ENCODE assay signal across 18 mouse cellular contexts in the genomic region with DNA sequence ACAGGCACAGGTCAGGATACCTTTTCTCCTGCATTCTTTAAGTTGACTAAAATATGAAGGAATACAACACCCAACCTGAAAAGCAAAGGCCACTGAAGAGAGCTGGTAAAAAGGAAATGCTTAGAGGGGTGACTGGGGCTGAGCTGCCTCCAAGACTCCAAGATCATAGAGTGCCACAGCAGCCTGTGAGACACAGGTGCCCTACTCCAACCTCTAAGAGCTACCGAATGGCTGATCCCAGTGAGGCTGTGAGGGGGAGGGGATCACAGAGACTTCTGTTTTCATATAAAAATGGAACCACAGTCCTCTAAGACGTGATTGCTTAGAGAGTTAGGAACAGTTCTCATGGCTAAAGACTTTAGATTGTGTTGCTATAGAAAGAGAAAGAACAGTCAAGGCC.
"Had no signal": no experiment of that assay in that cellular context is flagged by ENCODE, and none has a peak within 500 bp of the region (broad histone marks: within the 10 kb centered on the region; RNA-seq: fewer than 3 reads in every experiment).

No protein-coding gene starts in this region.

- DNase-seq: kidney, adult 2 months; kidney, postnatal 25 days; left cerebral cortex, postnatal 4 days; liver, postnatal 0 days; lung, embryonic 14.5 days; retina, postnatal 1 day; right cerebral cortex, postnatal 25 days had no signal

- H3K4me3 ChIP-seq: limb, embryonic 12.5 days; limb, embryonic 15.5 days; midbrain, embryonic 12.5 days; midbrain, embryonic 15.5 days; neural tube, embryonic 13.5 days had no signal

- H3K27me3 ChIP-seq: limb, embryonic 12.5 days; limb, embryonic 15.5 days; midbrain, embryonic 12.5 days; midbrain, embryonic 15.5 days; neural tube, embryonic 13.5 days had no signal

- H3K4me2 ChIP-seq: limb, embryonic 12.5 days; limb, embryonic 15.5 days; liver, embryonic 11.5 days; lung, embryonic 14.5 days; midbrain, embryonic 12.5 days; midbrain, embryonic 15.5 days had no signal

- H3K36me3 ChIP-seq: limb, embryonic 12.5 days; limb, embryonic 15.5 days; midbrain, embryonic 12.5 days; midbrain, embryonic 15.5 days; neural tube, embryonic 13.5 days had no signal

- H3K4me1 ChIP-seq: midbrain, embryonic 12.5 days; midbrain, embryonic 15.5 days had no signal

- H3K9me3 ChIP-seq: limb, embryonic 12.5 days; limb, embryonic 15.5 days; midbrain, embryonic 12.5 days; midbrain, embryonic 15.5 days; neural tube, embryonic 13.5 days had no signal

- ATAC-seq: intestine, postnatal 0 days; liver, postnatal 0 days; lung, postnatal 0 days; midbrain, embryonic 15.5 days had no signal

- H3K9ac ChIP-seq: limb, embryonic 12.5 days; limb, embryonic 15.5 days; liver, embryonic 14.5 days; liver, postnatal 0 days; lung, embryonic 14.5 days; midbrain, embryonic 12.5 days; midbrain, embryonic 15.5 days; neural tube, embryonic 13.5 days had no signal

- H3K27ac ChIP-seq: kidney, postnatal 0 days; limb, embryonic 12.5 days; limb, embryonic 15.5 days; liver, embryonic 14.5 days; macrophage; midbrain, embryonic 12.5 days; midbrain, embryonic 15.5 days; neural tube, embryonic 13.5 days had no signal
